Mouse (Mus musculus) embryonic facial prominence, embryonic 10.5 days (tissue): ENCODE measurements around the gene Coro7. TPM values are rescaled to one million over a fixed set of nuclear protein-coding genes. Genes with fewer than 3 reads are reported as not detected.

Experiments used
- DNase-seq: peaks from one replicate; pipeline ENCODE4 v3.0.0-alpha.2; 2017; ENCODE audit warnings: low spot score
- H3K27ac ChIP-seq: fragments of 300-500 bp; sonication (generic); replicated peaks from 2 replicates; pipeline ENCODE4 v1.5.1; 2016; ENCODE audit warnings: mild to moderate bottlenecking
- H3K27me3 ChIP-seq: fragments of 300-500 bp; sonication (generic); replicated peaks from 2 replicates; pipeline ENCODE4 v1.6.1; 2016; ENCODE audit warnings: low read depth, mild to moderate bottlenecking; ENCODE audit not compliant: poor library complexity, severe bottlenecking
- H3K36me3 ChIP-seq: fragments of 300-500 bp; sonication (generic); replicated peaks from 2 replicates; pipeline ENCODE4 v1.6.1; 2016; ENCODE audit warnings: mild to moderate bottlenecking, moderate library complexity
- H3K4me1 ChIP-seq: fragments of 300-500 bp; sonication (generic); 2 replicates; pipeline ENCODE4 v1.6.1; 2016
- H3K4me3 ChIP-seq: fragments of 300-500 bp; sonication (generic); 2 replicates; pipeline ENCODE4 v1.5.1; 2016; ENCODE audit warnings: mild to moderate bottlenecking, moderate library complexity
- H3K9me3 ChIP-seq: fragments of 300-500 bp; sonication (generic); 2 replicates; pipeline ENCODE4 v1.6.1; 2016; ENCODE audit warnings: mild to moderate bottlenecking
- WGBS: fragments of 180-500 bp; shearing (Covaris S2); methylation state at CpG from one replicate; pipeline ENCODE4 v1.1.7; 2016; 5-methylcytosine and 5-hydroxymethylcytosine counted together
- polyA plus RNA-seq: library from polyadenylated mRNA; unstranded; fragments of >200 nt; fragmentation: Nextera tagmentation; extraction: Ambion mirVana; gene quantifications from 2 replicates; pipeline ENCODE4 v1.2.1, GENCODE M21; 2016

Gene Coro7
- polyA plus RNA-seq, 1 experiment from 2014 or later, result 23.3 TPM

DNA sequence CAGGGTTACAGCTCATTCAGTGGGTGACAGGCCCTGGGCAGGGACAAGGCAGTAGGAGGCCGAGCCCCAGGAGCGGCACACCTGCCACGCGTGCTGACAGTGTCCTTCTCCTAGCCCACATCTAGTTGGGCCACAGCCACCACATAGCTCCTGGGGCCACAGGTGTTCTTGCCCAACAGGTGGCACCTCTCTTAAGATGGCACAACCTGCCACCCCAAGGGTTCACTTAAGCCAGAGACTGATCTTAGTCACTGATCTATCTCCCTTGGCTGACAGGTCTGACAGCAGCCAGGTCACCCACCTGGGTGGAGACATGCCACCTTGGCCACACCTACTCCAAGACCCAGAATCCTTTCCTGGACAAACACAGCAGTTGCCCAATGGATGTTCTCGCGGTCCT lies 36.6 kb downstream of the Coro7 start:
- Histone ChIP-seq H3K36me3 (peaks cover 42% of the 10 kb centered on the region), H3K4me3 (peak overlapping the region; percentile 85), H3K9me3 (no peaks in the 10 kb centered on the region), H3K27ac (peak overlapping the region; percentile 91), H3K4me1 (peaks cover 89% of the 10 kb centered on the region), H3K27me3 (no peaks in the 10 kb centered on the region)
- 79% methylated on average over 6 of the region's 6 CpGs for WGBS
- DNase-seq, result no peak

DNA sequence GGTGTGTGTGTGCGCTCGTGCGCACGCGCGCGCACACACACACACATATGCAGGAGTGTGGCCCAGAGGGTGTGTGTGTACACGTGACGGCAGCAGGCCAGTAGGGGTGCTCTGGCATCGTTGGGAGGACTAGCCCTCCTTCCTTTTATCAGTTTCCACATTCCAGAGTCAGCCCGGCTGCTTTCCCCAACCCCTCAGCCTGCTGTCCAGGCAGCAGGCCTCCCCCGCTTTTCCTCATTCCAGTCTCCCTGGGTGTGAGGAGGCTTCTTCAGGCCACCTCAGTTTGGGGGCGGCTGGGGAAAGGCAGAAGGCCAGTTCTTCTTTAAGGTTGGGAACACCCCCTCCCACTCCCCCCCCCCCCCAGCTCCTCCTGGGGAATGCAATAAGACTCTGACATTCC lies 37.4 kb downstream of the Coro7 start:
- WGBS, result 34% methylated on average over 13 of the region's 13 CpGs
- no peaks in the 10 kb centered on the region for H3K9me3 ChIP-seq
- H3K4me1 ChIP-seq, result peaks cover 82% of the 10 kb centered on the region
- H3K4me3 ChIP-seq, result peak overlapping the region; percentile 85
- peak; percentile 71 for DNase-seq
- peak overlapping the region; percentile 91 for H3K27ac ChIP-seq
- peaks cover 36% of the 10 kb centered on the region for H3K36me3 ChIP-seq
- H3K27me3 ChIP-seq, result no peaks in the 10 kb centered on the region

- peaks cover 29% of the 10 kb centered on the region for H3K36me3 ChIP-seq
- peaks cover 74% of the 10 kb centered on the region for H3K4me1 ChIP-seq
- peak; percentile 15 for DNase-seq
- H3K9me3 ChIP-seq, result no peaks in the 10 kb centered on the region
- peak overlapping the region; percentile 85 for H3K4me3 ChIP-seq
- WGBS, result 41% methylated on average over 3 of the region's 3 CpGs
- peak overlapping the region; percentile 91 for H3K27ac ChIP-seq
- H3K27me3 ChIP-seq, result no peaks in the 10 kb centered on the region
These were observed 38.3 kb downstream of the Coro7 start for GRCm38 (mm10) chr16:4641119-4641838.

DNA sequence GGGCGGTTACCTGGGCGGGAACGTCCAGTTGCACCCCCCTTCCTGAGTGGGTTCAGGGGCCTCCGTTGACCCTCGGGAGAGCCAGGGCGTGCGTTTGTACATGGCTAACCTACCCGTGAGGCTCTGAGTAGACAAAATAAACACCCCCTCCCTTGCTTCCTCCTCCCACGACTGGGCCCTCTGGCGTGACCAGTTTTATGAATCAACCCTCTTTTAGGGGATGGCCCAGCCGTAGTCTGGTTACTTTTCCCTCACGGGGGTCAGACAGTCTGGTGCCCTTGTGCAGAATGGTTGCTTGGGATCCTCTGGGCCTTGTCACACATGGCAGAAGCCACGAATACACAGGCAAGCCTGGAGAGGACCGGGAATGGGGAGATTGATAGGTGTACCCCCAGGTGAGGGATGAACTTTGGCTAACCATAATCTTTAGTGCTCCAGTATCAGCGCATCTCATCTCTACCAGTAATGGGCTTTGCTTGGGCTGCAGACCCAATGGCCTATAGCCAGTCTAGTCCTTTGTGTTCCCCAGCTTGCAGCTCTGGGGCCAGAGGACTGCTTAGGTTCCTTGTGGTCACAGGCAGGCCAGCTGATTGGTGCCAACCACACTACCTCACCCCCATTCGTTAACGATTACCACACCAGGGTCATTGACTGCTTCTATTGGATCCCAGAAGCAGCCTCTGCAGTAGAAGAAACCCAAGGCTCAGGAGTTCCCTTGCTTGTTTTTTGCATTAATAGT lies 39.1 kb downstream of the Coro7 start:
- DNase-seq, result peak; percentile 56

DNA sequence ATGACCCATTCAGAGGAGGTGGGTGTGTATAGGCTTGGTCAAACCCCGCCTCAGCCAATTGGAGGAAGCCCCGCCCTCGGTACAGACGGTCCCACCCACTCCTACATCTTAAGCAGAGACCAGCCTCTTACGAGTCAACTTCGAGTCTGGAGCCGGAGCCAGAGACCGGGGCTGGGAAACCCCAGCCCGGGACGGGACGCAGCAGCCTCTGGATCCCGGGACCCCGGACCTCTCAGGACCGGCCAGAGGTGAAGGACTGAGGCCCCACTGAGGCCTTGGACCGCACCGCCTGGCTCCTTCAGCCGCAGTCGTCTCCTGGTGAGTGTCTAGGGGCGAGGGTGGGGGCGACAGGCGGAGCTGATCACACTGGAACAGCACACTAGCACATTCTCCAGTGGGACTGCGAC lies 39.7 kb downstream of the Coro7 start, which contains the start of the genes Vasn and Dnaja3:
Vasn (plus strand) TSS at position 111 of the 407 bp plus-strand sequence.
Dnaja3 (plus strand) TSS at position 159 of the 407 bp plus-strand sequence.
- no peaks in the 10 kb centered on the region for H3K9me3 ChIP-seq
- peaks cover 70% of the 10 kb centered on the region for H3K4me1 ChIP-seq
- 1% methylated on average over 22 of the region's 22 CpGs for WGBS
- peaks cover 17% of the 10 kb centered on the region for H3K36me3 ChIP-seq
- no peaks in the 10 kb centered on the region for H3K27me3 ChIP-seq
- H3K27ac ChIP-seq, result peak within 1 kb of the TSS; percentile 91
- DNase-seq, result peak; percentile 91
- peak within 1 kb of the TSS; percentile 85 for H3K4me3 ChIP-seq

More for the DNA sequence above, 39.1 kb downstream of the Coro7 start:
- Histone ChIP-seq H3K36me3 (peaks cover 21% of the 10 kb centered on the region), H3K9me3 (no peaks in the 10 kb centered on the region), H3K27ac (peak overlapping the region; percentile 91), H3K27me3 (no peaks in the 10 kb centered on the region), H3K4me3 (peak overlapping the region; percentile 85), H3K4me1 (peaks cover 74% of the 10 kb centered on the region)
- 7% methylated on average over 17 of the region's 17 CpGs for WGBS

DNA sequence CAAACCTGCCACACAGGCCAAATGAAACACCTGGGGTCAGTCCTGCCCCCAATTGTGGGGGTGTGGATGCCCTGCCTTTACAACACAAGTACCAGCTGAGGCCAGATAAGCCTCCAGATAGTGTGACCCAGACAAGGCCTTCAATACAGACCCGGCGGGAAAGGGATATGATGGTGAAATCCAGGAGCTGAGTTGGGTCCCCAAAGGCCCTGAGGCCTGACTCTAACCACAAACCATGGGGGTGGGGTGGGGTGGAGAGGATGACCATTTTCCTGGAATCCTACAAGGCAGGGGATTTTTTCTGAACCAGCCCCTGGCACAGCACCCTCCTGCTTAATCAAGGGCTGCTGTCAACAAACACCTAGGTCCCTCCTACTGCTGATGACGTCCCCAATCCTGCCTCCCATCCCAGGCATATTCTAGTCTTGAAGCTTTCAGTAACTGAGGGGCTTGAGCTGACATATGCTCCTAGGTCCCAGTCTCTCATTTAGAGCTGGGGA lies 40.6 kb downstream of the Coro7 start:
- H3K9me3 ChIP-seq, result no peaks in the 10 kb centered on the region
- DNase-seq, result no peak
- H3K4me1 ChIP-seq, result peaks cover 63% of the 10 kb centered on the region
- 89% methylated on average over 3 of the region's 3 CpGs for WGBS
- H3K36me3 ChIP-seq, result peaks cover 14% of the 10 kb centered on the region
- H3K27ac ChIP-seq, result no peak overlapping the region
- H3K4me3 ChIP-seq, result 0 out of 2 replicates have a peak overlapping the region, but pooled peaks have one; percentile 85
- no peaks in the 10 kb centered on the region for H3K27me3 ChIP-seq

GRCm38 (mm10) chr16:4635760-4636159 lies 43.8 kb downstream of the Coro7 start:
- Histone ChIP-seq H3K27me3 (no peaks in the 10 kb centered on the region), H3K9me3 (no peaks in the 10 kb centered on the region), H3K27ac (peak overlapping the region; percentile 30), H3K36me3 (peaks cover 17% of the 10 kb centered on the region), H3K4me1 (peaks cover 35% of the 10 kb centered on the region), H3K4me3 (no peak overlapping the region)
- 67% methylated on average over 4 of the region's 4 CpGs for WGBS
- no peak for DNase-seq

- no peaks in the 10 kb centered on the region for H3K27me3 ChIP-seq
- DNase-seq, result no peak
- 87% methylated on average over 9 of the region's 9 CpGs for whole genome bisulfite sequencing
- peaks cover 17% of the 10 kb centered on the region for H3K36me3 ChIP-seq
- no peak overlapping the region for H3K27ac ChIP-seq
- H3K4me3 ChIP-seq, result no peak overlapping the region
- peaks cover 28% of the 10 kb centered on the region for H3K4me1 ChIP-seq
- no peaks in the 10 kb centered on the region for H3K9me3 ChIP-seq
These were observed 44.9 kb downstream of the Coro7 start for GRCm38 (mm10) chr16:4634681-4635080.

GRCm38 (mm10) chr16:4633661-4634060 lies 45.9 kb downstream of the Coro7 start:
- H3K27ac ChIP-seq, result peak overlapping the region; percentile 49
- H3K9me3 ChIP-seq, result no peaks in the 10 kb centered on the region
- peaks cover 17% of the 10 kb centered on the region for H3K36me3 ChIP-seq
- DNase-seq, result no peak
- 91% methylated on average over 3 of the region's 3 CpGs for WGBS
- H3K4me1 ChIP-seq, result peaks cover 21% of the 10 kb centered on the region
- H3K27me3 ChIP-seq, result no peaks in the 10 kb centered on the region
- H3K4me3 ChIP-seq, result no peak overlapping the region

DNA sequence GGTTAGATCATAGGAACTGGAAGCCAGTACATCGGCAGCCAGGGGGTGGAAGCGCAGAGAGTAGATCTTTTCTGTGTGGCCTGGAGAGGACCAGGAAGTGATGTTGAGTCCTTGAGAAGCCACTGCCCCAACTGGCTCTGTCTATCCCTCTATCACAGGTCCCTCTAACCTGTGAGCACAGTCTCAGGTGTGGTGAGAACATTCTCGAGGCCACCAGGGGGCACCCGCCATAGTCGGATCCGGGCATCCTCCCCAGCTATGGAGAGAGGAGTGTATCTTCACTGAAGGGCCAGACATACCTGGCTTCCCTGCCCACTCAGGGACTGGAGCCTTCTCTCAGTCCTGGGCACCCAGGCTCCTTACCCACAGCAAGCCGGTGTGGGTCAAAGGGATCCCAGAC lies 47.5 kb downstream of the Coro7 start:
- H3K9me3 ChIP-seq, result no peaks in the 10 kb centered on the region
- peaks cover 21% of the 10 kb centered on the region for H3K4me1 ChIP-seq
- DNase-seq, result peak; percentile 71
- WGBS, result 50% methylated on average over 7 of the region's 7 CpGs
- no peak overlapping the region for H3K4me3 ChIP-seq
- H3K36me3 ChIP-seq, result peaks cover 30% of the 10 kb centered on the region
- peak overlapping the region; percentile 57; the same call in 1 of the 2 replicates for H3K27ac ChIP-seq
- no peaks in the 10 kb centered on the region for H3K27me3 ChIP-seq

DNA sequence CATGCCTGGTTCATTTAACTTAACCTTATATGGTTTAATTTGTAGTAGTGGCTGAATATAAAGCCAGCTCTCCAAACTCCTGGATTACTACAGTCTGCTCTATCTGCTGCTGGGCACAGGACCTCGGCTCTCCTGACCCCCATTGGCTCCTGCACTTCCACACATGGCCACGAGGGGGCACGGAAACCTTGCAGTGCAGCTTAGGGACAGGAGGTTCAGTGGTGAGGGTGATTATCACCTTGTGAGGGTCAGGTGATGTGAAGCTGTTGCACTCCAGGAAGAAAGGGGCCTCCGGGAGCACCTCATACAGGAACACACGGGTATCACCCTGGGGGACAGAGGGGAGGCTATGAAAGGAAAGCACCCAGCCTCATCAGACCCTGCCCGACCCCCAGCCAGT lies 49.6 kb downstream of the Coro7 start:
- WGBS, result 22% methylated on average over 6 of the region's 6 CpGs
- H3K9me3 ChIP-seq, result no peaks in the 10 kb centered on the region
- H3K4me3 ChIP-seq, result no peak overlapping the region
- DNase-seq, result peak; percentile 89
- no peaks in the 10 kb centered on the region for H3K27me3 ChIP-seq
- peaks cover 33% of the 10 kb centered on the region for H3K36me3 ChIP-seq
- peaks cover 15% of the 10 kb centered on the region; the same call in 1 of the 2 replicates for H3K4me1 ChIP-seq
- H3K27ac ChIP-seq, result peak overlapping the region; percentile 52; the same call in 1 of the 2 replicates

DNA sequence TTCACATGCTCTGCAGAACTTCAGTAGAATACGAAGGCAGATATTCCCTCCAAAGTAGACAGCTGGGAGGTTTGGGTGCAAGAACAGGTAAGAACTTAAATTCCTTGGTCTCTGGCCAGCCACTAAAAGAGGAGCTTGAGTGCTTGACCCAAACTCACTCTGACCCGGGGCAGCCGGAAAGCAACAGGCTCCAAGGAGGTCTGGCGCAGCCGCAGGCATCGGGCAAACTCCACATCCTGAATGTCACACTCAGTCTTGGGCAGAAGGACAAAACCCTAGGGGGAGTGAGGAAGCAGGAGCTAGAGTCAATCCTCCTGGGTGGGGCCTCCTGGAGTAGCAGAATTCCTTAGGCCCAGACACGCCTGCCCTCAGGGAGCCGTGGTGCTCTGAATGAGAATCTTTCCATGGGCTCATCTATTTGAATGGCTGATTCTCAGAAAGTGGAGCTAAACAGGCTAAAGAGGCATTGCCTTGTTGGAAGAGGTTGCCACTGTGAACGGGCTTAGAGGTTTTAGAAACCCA lies 50.6 kb downstream of the Coro7 start:
- no peak overlapping the region for H3K27ac ChIP-seq
- DNase-seq, result no peak
- no peaks in the 10 kb centered on the region for H3K27me3 ChIP-seq
- 86% methylated on average over 9 of the region's 9 CpGs for WGBS
- peaks cover 33% of the 10 kb centered on the region for H3K36me3 ChIP-seq
- H3K4me1 ChIP-seq, result peaks cover 20% of the 10 kb centered on the region
- H3K4me3 ChIP-seq, result no peak overlapping the region
- H3K9me3 ChIP-seq, result no peaks in the 10 kb centered on the region
